Mouse (Mus musculus): ENCODE data around the gene Pax3. TPM values are rescaled to one million over a fixed set of nuclear protein-coding genes. Genes with fewer than 3 reads are reported as not detected.

Pax3 gene
- polyA plus RNA-seq, 1 experiment from 2014 or later: 24.4 TPM

DNA sequence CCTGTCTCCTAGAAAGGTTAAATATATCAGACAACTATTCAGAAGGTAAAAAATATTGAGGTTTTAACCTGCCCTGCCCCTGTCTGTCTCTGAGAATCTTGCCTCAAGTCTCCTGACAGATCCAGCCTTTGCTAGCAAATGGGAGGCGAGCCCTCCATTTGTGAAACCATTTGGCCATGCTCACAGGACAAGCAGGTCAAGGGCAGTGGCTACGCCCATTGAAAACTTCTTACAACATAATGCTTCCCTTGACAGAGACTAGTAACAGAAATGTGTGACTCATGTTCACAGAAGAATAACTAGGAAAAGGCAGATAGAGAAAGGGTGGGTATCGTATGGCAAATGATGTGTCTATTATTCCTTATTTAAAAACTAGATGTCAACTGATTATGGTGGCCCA is 80.9 kb downstream of the Pax3 start:
- 83% methylated on average over 3 of the region's 3 CpGs for WGBS
- peaks cover 4% of the 10 kb centered on the region for H3K36me3 ChIP-seq
- H3K4me2 ChIP-seq: no peak overlapping the region
- no peak for ATAC-seq (ENCODE audit: low FRiP score)
- no peak overlapping the region for H3K9ac ChIP-seq
- peaks cover 17% of the 10 kb centered on the region; the same call in 1 of the 2 replicates for H3K4me1 ChIP-seq (replicated peaks)
- H3K9me3 ChIP-seq: peaks cover 6% of the 10 kb centered on the region; the same call in 1 of the 2 replicates
- peaks cover 18% of the 10 kb centered on the region; the same call in 1 of the 2 replicates for H3K27me3 ChIP-seq
- no peak overlapping the region for H3K27ac ChIP-seq
- H3K4me3 ChIP-seq: no peak overlapping the region

DNA sequence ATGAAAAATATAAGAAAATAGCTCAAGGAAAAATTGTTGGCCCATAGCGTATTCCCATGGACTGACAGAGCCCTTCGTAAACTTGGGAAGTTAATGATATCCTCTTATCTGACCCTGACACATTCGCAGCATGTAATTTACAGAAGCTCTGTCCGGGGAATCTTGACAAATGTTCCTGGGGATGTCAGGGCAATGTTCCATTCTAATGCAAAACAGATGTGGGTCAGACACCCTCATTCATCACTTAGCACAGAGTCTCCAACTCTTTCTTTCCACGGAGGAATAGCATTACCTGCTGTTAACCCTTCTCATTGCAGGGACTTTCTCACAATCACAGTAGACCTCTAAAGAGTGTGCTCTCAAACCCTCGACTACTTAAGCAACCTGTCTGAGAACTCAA is 86.6 kb downstream of the Pax3 start:
- no peak overlapping the region for H3K27ac ChIP-seq
- 0 out of 2 replicates have a peak, but pooled peaks cover 2% of the 10 kb centered on the region for H3K27me3 ChIP-seq
- peaks cover 11% of the 10 kb centered on the region for H3K4me1 ChIP-seq (replicated peaks)
- no peaks in the 10 kb centered on the region for H3K9me3 ChIP-seq
- no peak for ATAC-seq (ENCODE audit: low FRiP score)
- H3K4me3 ChIP-seq: no peak overlapping the region
- H3K9ac ChIP-seq: no peak overlapping the region
- no peaks in the 10 kb centered on the region for H3K36me3 ChIP-seq
- WGBS: 18% methylated on average over 6 of the region's 6 CpGs
- no peak overlapping the region for H3K4me2 ChIP-seq

DNA sequence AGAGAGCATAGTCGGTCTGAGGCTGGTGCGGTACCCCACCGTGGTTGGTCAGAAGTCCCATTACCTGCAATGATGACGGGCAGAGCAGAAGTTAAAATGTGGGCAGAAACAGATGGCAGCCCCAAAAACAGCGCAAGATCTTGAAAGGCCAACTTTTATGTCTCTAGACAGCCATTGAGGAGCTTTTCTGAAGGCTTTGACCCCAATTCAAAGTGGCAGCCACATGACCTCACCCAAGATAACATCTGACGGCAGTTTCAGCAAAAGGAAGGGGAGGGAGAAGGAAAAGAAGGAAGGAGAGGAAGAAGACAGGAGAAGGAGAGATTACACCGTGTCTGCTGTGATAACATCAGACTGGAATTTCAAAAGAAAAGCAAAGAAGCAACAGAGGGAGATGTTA is 93.4 kb downstream of the Pax3 start:
- H3K27ac ChIP-seq: no peak overlapping the region
- no peak overlapping the region for H3K4me2 ChIP-seq
- ATAC-seq (ENCODE audit: low FRiP score): no peak
- no peaks in the 10 kb centered on the region for H3K4me1 ChIP-seq (replicated peaks)
- no peaks in the 10 kb centered on the region for H3K27me3 ChIP-seq
- H3K36me3 ChIP-seq: no peaks in the 10 kb centered on the region
- no peak overlapping the region for H3K4me3 ChIP-seq
- H3K9ac ChIP-seq: no peak overlapping the region
- no peaks in the 10 kb centered on the region for H3K9me3 ChIP-seq
- 74% methylated on average over 7 of the region's 7 CpGs for WGBS

GRCm38 (mm10) chr1:78093619-78094018 is 103.3 kb downstream of the Pax3 start:
- 95% methylated on average over 4 of the region's 4 CpGs for WGBS

DNA sequence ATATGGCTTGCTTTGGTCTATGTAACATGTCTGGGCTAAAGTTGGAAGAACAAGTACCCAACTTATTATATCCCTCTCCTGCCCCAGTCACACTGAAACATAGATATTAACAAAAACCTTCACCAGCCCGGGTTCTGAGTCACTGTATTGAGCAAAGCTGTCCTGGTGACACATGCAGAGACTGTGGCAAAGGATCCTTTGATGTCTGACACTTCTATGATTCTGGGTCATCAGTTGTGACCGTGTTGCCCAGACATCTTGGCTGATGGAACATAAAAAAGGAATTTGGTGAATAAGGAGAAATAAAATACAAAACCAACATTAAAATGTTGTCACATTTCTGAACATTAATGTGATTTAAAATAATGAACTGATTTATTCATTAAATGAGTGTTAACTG is 108.3 kb downstream of the Pax3 start:
- no peak overlapping the region for H3K27ac ChIP-seq
- WGBS: 66% methylated on average over 2 of the region's 2 CpGs
- H3K4me3 ChIP-seq: no peak overlapping the region
- no peak overlapping the region for H3K9ac ChIP-seq
- H3K27me3 ChIP-seq: no peaks in the 10 kb centered on the region
- no peaks in the 10 kb centered on the region for H3K36me3 ChIP-seq
- H3K4me1 ChIP-seq (replicated peaks): no peaks in the 10 kb centered on the region
- no peak overlapping the region for H3K4me2 ChIP-seq
- no peaks in the 10 kb centered on the region for H3K9me3 ChIP-seq
- ATAC-seq (ENCODE audit: low FRiP score): no peak

More at GRCm38 (mm10) chr1:78093619-78094018, 103.3 kb downstream of the Pax3 start:
- ATAC-seq (ENCODE audit: low FRiP score): no peak
- Histone ChIP-seq H3K9me3 (no peaks in the 10 kb centered on the region), H3K27ac (no peak overlapping the region), H3K4me2 (no peak overlapping the region), H3K9ac (no peak overlapping the region), H3K4me3 (no peak overlapping the region), H3K27me3 (no peaks in the 10 kb centered on the region), H3K4me1 (replicated peaks) (no peaks in the 10 kb centered on the region), H3K36me3 (no peaks in the 10 kb centered on the region)

DNA sequence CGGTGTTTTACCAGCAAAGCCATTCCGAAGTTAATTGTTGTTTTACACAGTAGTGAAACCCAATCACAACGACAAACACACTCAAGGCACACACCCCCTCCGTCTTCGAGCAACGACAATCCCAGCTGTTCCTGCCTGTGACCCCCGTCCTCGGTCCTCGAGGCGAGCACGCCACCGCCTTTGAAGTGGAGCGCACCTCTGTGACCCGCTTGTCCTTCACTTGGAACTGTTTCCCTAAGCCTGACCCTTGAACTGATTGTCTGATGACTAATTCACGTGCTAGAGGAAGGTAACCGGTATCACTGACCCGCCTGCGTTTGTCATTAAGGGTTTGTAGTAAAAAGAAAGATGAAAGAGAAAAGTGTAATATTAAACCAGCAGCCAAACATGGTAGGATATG is 115.2 kb downstream of the Pax3 start:
- Histone ChIP-seq H3K4me1 (replicated peaks) (peaks cover 3% of the 10 kb centered on the region; the same call in 1 of the 2 replicates), H3K4me2 (no peak overlapping the region), H3K27me3 (0 out of 2 replicates have a peak, but pooled peaks cover 4% of the 10 kb centered on the region), H3K27ac (no peak overlapping the region), H3K9me3 (no peaks in the 10 kb centered on the region), H3K4me3 (no peak overlapping the region), H3K36me3 (no peaks in the 10 kb centered on the region), H3K9ac (no peak overlapping the region)
- 41% methylated on average over 18 of the region's 18 CpGs for WGBS
- ATAC-seq (ENCODE audit: low FRiP score): no peak

DNA sequence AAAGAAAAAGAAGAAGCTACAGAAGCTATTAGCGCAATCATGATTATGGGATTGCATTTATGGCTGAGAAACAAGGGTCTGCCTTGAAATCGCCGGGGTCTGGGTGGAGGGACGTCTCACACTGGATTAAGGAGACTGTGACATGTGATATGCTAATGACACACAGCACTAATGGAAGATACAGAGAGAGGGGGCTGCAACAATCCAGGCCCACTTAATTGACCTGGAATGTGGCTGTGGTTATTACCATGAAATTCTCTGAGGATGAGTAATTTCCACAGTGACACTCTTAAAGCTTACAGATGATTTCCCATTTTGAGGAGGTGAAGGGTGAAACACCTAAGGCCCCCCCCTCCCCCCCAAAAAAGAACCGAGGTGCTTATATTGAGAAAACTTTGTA is 136.1 kb downstream of the Pax3 start:
- Histone ChIP-seq H3K9me3 (no peaks in the 10 kb centered on the region), H3K4me2 (no peak overlapping the region), H3K27ac (no peak overlapping the region), H3K36me3 (no peaks in the 10 kb centered on the region), H3K9ac (no peak overlapping the region), H3K4me3 (no peak overlapping the region), H3K4me1 (replicated peaks) (0 out of 2 replicates have a peak, but pooled peaks cover 4% of the 10 kb centered on the region), H3K27me3 (no peaks in the 10 kb centered on the region)
- no peak for ATAC-seq (ENCODE audit: low FRiP score)
- 56% methylated on average over 5 of the region's 5 CpGs for WGBS

DNA sequence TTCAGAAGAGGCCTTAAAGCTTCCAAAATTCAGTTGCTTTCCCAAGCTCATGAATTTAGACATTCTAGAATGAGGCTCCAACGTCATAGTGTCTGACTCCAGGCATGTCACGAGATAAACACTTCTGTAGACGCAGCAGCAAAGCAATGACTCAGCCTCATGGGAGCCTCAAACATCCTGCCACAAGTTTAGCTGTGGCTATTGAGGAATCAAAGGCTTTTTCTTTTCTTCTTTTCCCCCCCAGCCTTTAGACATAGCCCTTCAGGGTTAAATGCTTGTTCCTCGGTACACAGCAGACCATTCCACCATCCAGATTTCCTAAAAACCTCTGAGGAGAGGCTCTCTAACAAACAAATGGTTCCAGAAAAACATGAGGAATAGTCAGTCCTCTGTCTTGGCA is 139.0 kb downstream of the Pax3 start:
- Histone ChIP-seq H3K4me1 (replicated peaks) (0 out of 2 replicates have a peak, but pooled peaks cover 4% of the 10 kb centered on the region), H3K27me3 (no peaks in the 10 kb centered on the region), H3K9ac (no peak overlapping the region), H3K36me3 (no peaks in the 10 kb centered on the region), H3K27ac (no peak overlapping the region), H3K9me3 (no peaks in the 10 kb centered on the region), H3K4me2 (no peak overlapping the region), H3K4me3 (no peak overlapping the region)
- WGBS: 81% methylated on average over 4 of the region's 4 CpGs
- ATAC-seq (ENCODE audit: low FRiP score): no peak

DNA sequence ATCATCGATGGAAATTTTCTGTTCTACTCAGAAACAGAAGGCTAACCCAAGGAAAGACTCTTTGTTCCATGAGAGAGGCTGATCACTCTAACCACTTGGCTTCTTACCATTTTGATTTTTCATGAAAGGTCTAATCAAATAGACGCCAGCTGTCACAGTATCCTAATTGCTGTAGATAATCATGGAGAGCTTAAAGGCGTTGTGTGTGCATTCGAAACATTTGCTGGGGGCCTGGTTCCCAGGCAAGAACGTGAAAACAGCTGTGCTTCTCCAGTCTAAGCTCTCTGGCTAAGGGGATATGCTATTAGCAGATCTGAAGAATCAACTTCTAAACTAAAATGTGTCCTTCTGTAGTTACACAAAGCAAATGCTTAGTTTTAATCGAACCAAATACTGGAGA is 143.3 kb downstream of the Pax3 start:
- Histone ChIP-seq H3K27me3 (no peaks in the 10 kb centered on the region), H3K4me3 (no peak overlapping the region), H3K9ac (no peak overlapping the region), H3K4me2 (no peak overlapping the region), H3K27ac (no peak overlapping the region), H3K4me1 (replicated peaks) (no peaks in the 10 kb centered on the region), H3K9me3 (no peaks in the 10 kb centered on the region), H3K36me3 (no peaks in the 10 kb centered on the region)
- 79% methylated on average over 6 of the region's 6 CpGs for WGBS
- no peak for ATAC-seq (ENCODE audit: low FRiP score)

Other genes starting within 250 kb of the Pax3 start
- gene Sgpp2, start 113.2 kb upstream of the Pax3 start, polyA plus RNA-seq (2015; fragmentation: Nextera tagmentation; extraction: Ambion mirVana): 1.2 and 2.0 TPM in 2 replicates